In the genomic region with DNA sequence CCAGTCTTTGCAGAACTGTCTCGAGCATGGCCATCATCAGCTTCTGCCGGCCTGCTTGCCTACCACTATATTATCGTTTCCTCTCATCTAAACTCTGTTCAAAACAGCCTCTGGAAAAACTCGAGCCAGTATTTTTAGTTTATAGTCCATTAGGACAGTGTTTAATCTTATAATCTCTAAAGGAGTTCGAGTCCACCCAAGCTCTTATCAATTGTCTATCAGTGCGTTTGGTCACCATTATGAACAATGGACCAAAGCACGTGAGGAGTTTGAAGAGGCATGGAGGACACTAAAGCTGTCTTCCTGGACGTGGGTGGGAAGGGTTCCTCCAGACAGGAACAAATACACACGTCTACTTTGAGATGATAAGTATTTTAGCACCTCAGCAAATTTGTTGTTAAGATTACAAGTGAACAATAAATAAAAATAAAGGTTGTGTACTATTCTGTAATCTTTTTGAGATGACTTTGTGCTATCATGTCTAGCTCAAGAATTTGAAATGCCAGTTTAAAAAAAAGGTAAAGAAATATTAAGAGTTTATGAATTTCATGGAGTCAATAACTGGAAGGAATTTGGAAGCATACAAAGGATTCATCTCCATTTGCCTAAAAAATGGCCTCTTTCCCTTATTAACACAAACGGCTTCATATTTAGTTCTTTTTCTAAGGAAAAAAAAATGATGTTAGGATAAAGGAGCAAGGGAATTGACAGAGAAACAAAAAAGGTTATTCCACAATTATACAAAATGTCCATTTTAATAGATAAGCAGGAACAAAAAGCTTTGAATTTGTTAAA, we compare ENCODE assay signal across 8 mouse cellular contexts. TPM values are rescaled to one million over a fixed set of nuclear protein-coding genes. Genes with fewer than 3 reads are reported as not detected.
DNase-seq lines count a peak whose midpoint lies in the region; ATAC-seq and TF ChIP-seq lines count a peak whose summit lies in the region.

No protein-coding gene starts in this region.

- H3K79me2 ChIP-seq in myocyte (ENCODE audit: control insufficient read depth, insufficient read depth), result peaks cover 82% of the 10 kb centered on the region

- no peak overlapping the region for H3ac ChIP-seq in myocyte (ENCODE audit: control insufficient read depth, insufficient read length)

- H3K27ac ChIP-seq in kidney, embryonic 14.5 days (ENCODE audit: low read depth, low read length), result no peak overlapping the region
- H3K27ac ChIP-seq in brown adipose tissue, adult 24 weeks (replicated peaks; ENCODE audit: low read depth, low read length), result peak overlapping the region; percentile 45

- WGBS in kidney, embryonic 14.5 days, result 25% methylated on average over 10 of the region's 10 CpGs

- no peak for DNase-seq in kidney, postnatal 25 days
- peak; percentile 60 for DNase-seq in induced T-regulatory cell, adult 2 months (ENCODE audit: low read depth)
- DNase-seq in gastrocnemius, postnatal 14 days, result no peak

- intact Hi-C loops in gastrocnemius, postnatal 14 days (cut with DNase I; ENCODE audit: low total_unique reads), result no loop called here

- peak overlapping the region; percentile 77 for H3K4me2 ChIP-seq in kidney, embryonic 14.5 days (replicated peaks; ENCODE audit: low read depth, low read length)
- peak overlapping the region; percentile 79 for H3K4me2 ChIP-seq in myocyte (ENCODE audit: low read depth)

- peaks cover 13% of the 10 kb centered on the region; the same call in 1 of the 2 replicates for H3K4me1 ChIP-seq in kidney, embryonic 14.5 days (ENCODE audit: control insufficient read depth, insufficient read depth, low read length)
- H3K4me1 ChIP-seq in brown adipose tissue, adult 24 weeks (ENCODE audit: control insufficient read depth, insufficient read depth, insufficient read length, low read length), result peaks cover 10% of the 10 kb centered on the region

- H3K4me3 ChIP-seq in kidney, embryonic 14.5 days (ENCODE audit: low read length), result peak overlapping the region; percentile 97
- peak overlapping the region; percentile 44 for H3K4me3 ChIP-seq in brown adipose tissue, adult 24 weeks (ENCODE audit: insufficient read depth, low read depth, low read length)
- peak overlapping the region; percentile 99 for H3K4me3 ChIP-seq in myocyte

- H3K9me3 ChIP-seq in kidney, embryonic 14.5 days (ENCODE audit: control insufficient read depth, low read length), result no peaks in the 10 kb centered on the region

- no peak for ATAC-seq in kidney, embryonic 14.5 days (ENCODE audit: low FRiP score, low TSS enrichment)
- no peak for ATAC-seq in megakaryocyte-erythroid progenitor cell, adult 5-6 weeks (replicated peaks; ENCODE audit: low FRiP score, low TSS enrichment, poor library complexity, severe bottlenecking)
- no peak for ATAC-seq in megakaryocyte progenitor cell, adult 5-6 weeks (replicated peaks; ENCODE audit: poor library complexity)

- H3K27me3 ChIP-seq in kidney, embryonic 14.5 days (ENCODE audit: control insufficient read depth, insufficient read depth, low read length), result no peaks in the 10 kb centered on the region
- no peaks in the 10 kb centered on the region for H3K27me3 ChIP-seq in myocyte (ENCODE audit: control insufficient read depth, insufficient read depth, insufficient read length)

- H3K9ac ChIP-seq in kidney, embryonic 14.5 days (ENCODE audit: low read depth, low read length), result no peak overlapping the region

- TF ChIP-seq POLR2A in myocyte (IDR thresholded peaks at IDR 0.05; ENCODE audit: insufficient read length, low read depth), result no peak

- peaks cover 5% of the 10 kb centered on the region; the same call in 1 of the 2 replicates for H3K36me3 ChIP-seq in kidney, embryonic 14.5 days (ENCODE audit: control insufficient read depth, insufficient read depth, low read length)
- peaks cover 6% of the 10 kb centered on the region for H3K36me3 ChIP-seq in myocyte (ENCODE audit: control insufficient read depth, insufficient read depth)

TF ChIP-seq in myocyte, 11 proteins besides CTCF, POLR2A, EP300 and RAD21:
- TF ChIP-seq POLR2AphosphoS2 (IDR thresholded peaks at IDR 0.05; ENCODE audit: insufficient read length, low read depth) (peak; percentile 20), CEBPB (IDR thresholded peaks at IDR 0.05; ENCODE audit: insufficient read depth, poor library complexity, severe bottlenecking) (no peak), MAX (IDR thresholded peaks at IDR 0.05; ENCODE audit: low read depth) (no peak)

RNA-seq across cellular contexts. Expression of gene Kmt2e, which starts 3.0 kb away (rescaled TPM):
- 76.5 and 81.6 TPM in 2 replicates for polyA plus RNA-seq in kidney, embryonic 14.5 days (2014; fragmentation: Nextera tagmentation; extraction: Ambion mirVana)
- 35.5 and 36.9 TPM in 2 replicates for polyA plus RNA-seq in brown adipose tissue, adult 24 weeks (2012; ENCODE audit: insufficient read depth, insufficient read length, missing spikeins)
- polyA plus RNA-seq in myocyte (2012; fragmentation: generic; extraction: Trizol), result 9.0 TPM
- 76.3 and 85.2 TPM in 2 replicates for total RNA-seq in megakaryocyte-erythroid progenitor cell, adult 5-6 weeks (2014; fragmentation: Nextera tagmentation)
- 36.9 and 85.3 TPM in 2 replicates for total RNA-seq in megakaryocyte-erythroid progenitor cell, adult 5-6 weeks (2017)
- total RNA-seq in megakaryocyte progenitor cell, adult 5-6 weeks (2015), result 122 and 127 TPM in 2 replicates
- total RNA-seq in megakaryocyte progenitor cell, adult 5-6 weeks (2017), result 50.1 and 60.1 TPM in 2 replicates
- total RNA-seq in gastrocnemius, postnatal 14 days (2021), result 10 to 100 TPM; 25.2 to 27.1 TPM

Comparison
In these comparisons a context has a peak if more than half of its experiments do, and no peak if none do; other contexts are left out.
1. H3K4me3 ChIP-seq: peak in every context shown above with its lines; median percentile 99 in myocyte; 97 in kidney, embryonic 14.5 days; 44 in brown adipose tissue, adult 24 weeks.